Mouse (Mus musculus): Measurements from ENCODE around the gene Thsd7a. TPM values are rescaled to one million over a fixed set of nuclear protein-coding genes. Genes with fewer than 3 reads are reported as not detected.

Gene Thsd7a
- total and polyA plus RNA-seq, 2 experiments from 2014 or later: 13.5 to 18.3 TPM

GRCm38 (mm10) chr6:12747856-12748450, 1.3 kb downstream of the Thsd7a start:
- Histone ChIP-seq H3K27me3 (ENCODE audit: insufficient read depth, low read length) (no peaks in the 10 kb centered on the region), H3K4me3 (ENCODE audit: low read depth, low read length) (peak overlapping the region; percentile 70), H3K9me3 (ENCODE audit: low read length) (no peaks in the 10 kb centered on the region), H3K4me2 (ENCODE audit: low read depth) (peak overlapping the region; percentile 92), H3K36me3 (ENCODE audit: insufficient read depth) (no peaks in the 10 kb centered on the region), H3K27ac (ENCODE audit: low read depth, low read length) (0 out of 2 replicates have a peak overlapping the region, but pooled peaks have one; percentile 88), H3K9ac (peak overlapping the region; percentile 81; the same call in 1 of the 2 replicates), H3K4me1 (ENCODE audit: insufficient read depth) (peaks cover 4% of the 10 kb centered on the region; the same call in 1 of the 2 replicates)
- WGBS: 6% methylated on average over 11 of the region's 11 CpGs
- DNase-seq (peak; percentile 51), ATAC-seq (peak; percentile 26; the same call in 1 of the 2 replicates)
- no peak for TF ChIP-seq CTCF (IDR thresholded peaks at IDR 0.05; ENCODE audit: low read depth)

- no peak for TF ChIP-seq CTCF (IDR thresholded peaks at IDR 0.05; ENCODE audit: low read depth)
- H3K36me3 ChIP-seq (ENCODE audit: insufficient read depth): no peaks in the 10 kb centered on the region
Observed at GRCm38 (mm10) chr6:12742791-12743190, 6.4 kb downstream of the Thsd7a start.

GRCm38 (mm10) chr6:12733924-12734323, 15.3 kb downstream of the Thsd7a start:
- no peak for TF ChIP-seq CTCF (IDR thresholded peaks at IDR 0.05; ENCODE audit: low read depth)
- no peaks in the 10 kb centered on the region for H3K9me3 ChIP-seq (ENCODE audit: low read length)
- no peak overlapping the region for H3K4me2 ChIP-seq (ENCODE audit: low read depth)
- DNase-seq (no peak), ATAC-seq (no peak)
- 90% methylated on average over 3 of the region's 3 CpGs for WGBS
- H3K27ac ChIP-seq (ENCODE audit: low read depth, low read length): no peak overlapping the region
- no peak overlapping the region for H3K4me3 ChIP-seq (ENCODE audit: low read depth, low read length)
- H3K9ac ChIP-seq: no peak overlapping the region
- no peaks in the 10 kb centered on the region for H3K36me3 ChIP-seq (ENCODE audit: insufficient read depth)
- H3K27me3 ChIP-seq (ENCODE audit: insufficient read depth, low read length): no peaks in the 10 kb centered on the region
- H3K4me1 ChIP-seq (ENCODE audit: insufficient read depth): no peaks in the 10 kb centered on the region

More at GRCm38 (mm10) chr6:12742791-12743190, 6.4 kb downstream of the Thsd7a start:
- WGBS: 89% methylated on average over 4 of the region's 4 CpGs
- Histone ChIP-seq H3K4me3 (ENCODE audit: low read depth, low read length) (no peak overlapping the region), H3K27ac (ENCODE audit: low read depth, low read length) (no peak overlapping the region), H3K9me3 (ENCODE audit: low read length) (no peaks in the 10 kb centered on the region), H3K4me2 (ENCODE audit: low read depth) (no peak overlapping the region), H3K4me1 (ENCODE audit: insufficient read depth) (no peaks in the 10 kb centered on the region), H3K9ac (no peak overlapping the region), H3K27me3 (ENCODE audit: insufficient read depth, low read length) (no peaks in the 10 kb centered on the region)
- ATAC-seq: no peak
- no peak for DNase-seq

- DNase-seq (no peak), ATAC-seq (no peak)
- no peak for TF ChIP-seq CTCF (IDR thresholded peaks at IDR 0.05; ENCODE audit: low read depth)
- Histone ChIP-seq H3K4me3 (ENCODE audit: low read depth, low read length) (no peak overlapping the region), H3K27me3 (ENCODE audit: insufficient read depth, low read length) (no peaks in the 10 kb centered on the region), H3K9me3 (ENCODE audit: low read length) (no peaks in the 10 kb centered on the region), H3K36me3 (ENCODE audit: insufficient read depth) (no peaks in the 10 kb centered on the region), H3K4me1 (ENCODE audit: insufficient read depth) (no peaks in the 10 kb centered on the region), H3K4me2 (ENCODE audit: low read depth) (no peak overlapping the region), H3K9ac (no peak overlapping the region), H3K27ac (ENCODE audit: low read depth, low read length) (no peak overlapping the region)
- WGBS: 92% methylated on average over 8 of the region's 8 CpGs
Observed at GRCm38 (mm10) chr6:12716071-12716470, 33.1 kb downstream of the Thsd7a start.

- no peak for DNase-seq
Observed at GRCm38 (mm10) chr6:12712581-12712980, 36.6 kb downstream of the Thsd7a start.

GRCm38 (mm10) chr6:12702925-12703324, 46.3 kb downstream of the Thsd7a start:
- H3K9me3 ChIP-seq (ENCODE audit: low read length): no peaks in the 10 kb centered on the region; the same call in 1 of the 2 replicates
- H3K36me3 ChIP-seq (ENCODE audit: insufficient read depth): no peaks in the 10 kb centered on the region
- no peaks in the 10 kb centered on the region for H3K4me1 ChIP-seq (ENCODE audit: insufficient read depth)
- H3K4me3 ChIP-seq (ENCODE audit: low read depth, low read length): no peak overlapping the region
- H3K4me2 ChIP-seq (ENCODE audit: low read depth): no peak overlapping the region
- ATAC-seq: no peak
- no peak overlapping the region for H3K9ac ChIP-seq
- no peak overlapping the region for H3K27ac ChIP-seq (ENCODE audit: low read depth, low read length)
- 78% methylated on average over 3 of the region's 3 CpGs for WGBS
- no peak for TF ChIP-seq CTCF (IDR thresholded peaks at IDR 0.05; ENCODE audit: low read depth)
- H3K27me3 ChIP-seq (ENCODE audit: insufficient read depth, low read length): no peaks in the 10 kb centered on the region
- no peak for DNase-seq

More at GRCm38 (mm10) chr6:12712581-12712980, 36.6 kb downstream of the Thsd7a start:
- no peaks in the 10 kb centered on the region for H3K9me3 ChIP-seq (ENCODE audit: low read length)
- H3K4me2 ChIP-seq (ENCODE audit: low read depth): no peak overlapping the region
- TF ChIP-seq CTCF (IDR thresholded peaks at IDR 0.05; ENCODE audit: low read depth): no peak
- H3K27me3 ChIP-seq (ENCODE audit: insufficient read depth, low read length): no peaks in the 10 kb centered on the region
- ATAC-seq: no peak
- 78% methylated on average over 3 of the region's 3 CpGs for WGBS
- H3K36me3 ChIP-seq (ENCODE audit: insufficient read depth): no peaks in the 10 kb centered on the region
- H3K27ac ChIP-seq (ENCODE audit: low read depth, low read length): no peak overlapping the region
- H3K4me1 ChIP-seq (ENCODE audit: insufficient read depth): no peaks in the 10 kb centered on the region
- no peak overlapping the region for H3K4me3 ChIP-seq (ENCODE audit: low read depth, low read length)
- no peak overlapping the region for H3K9ac ChIP-seq

GRCm38 (mm10) chr6:12699089-12699488, 50.1 kb downstream of the Thsd7a start:
- Histone ChIP-seq H3K4me2 (ENCODE audit: low read depth) (no peak overlapping the region), H3K27me3 (ENCODE audit: insufficient read depth, low read length) (no peaks in the 10 kb centered on the region), H3K9me3 (ENCODE audit: low read length) (no peaks in the 10 kb centered on the region), H3K9ac (no peak overlapping the region), H3K4me1 (ENCODE audit: insufficient read depth) (no peaks in the 10 kb centered on the region), H3K27ac (ENCODE audit: low read depth, low read length) (no peak overlapping the region), H3K36me3 (ENCODE audit: insufficient read depth) (no peaks in the 10 kb centered on the region), H3K4me3 (ENCODE audit: low read depth, low read length) (no peak overlapping the region)
- ATAC-seq (peak; percentile 91), DNase-seq (peak; percentile 50)
- TF ChIP-seq CTCF (IDR thresholded peaks at IDR 0.05; ENCODE audit: low read depth): no peak
- WGBS: 45% methylated on average over 2 of the region's 2 CpGs
